Mouse (Mus musculus): ENCODE results near the gene Cop1. TPM values are rescaled to one million over a fixed set of nuclear protein-coding genes. Genes with fewer than 3 reads are reported as not detected.

Gene Cop1
- total and polyA plus RNA-seq, 3 experiments = 28.3 to 95.1 (median 83.8) TPM

GRCm38 (mm10) chr1:159256543-159256942 is 24.4 kb downstream of the Cop1 start:
- peaks cover 4 to 43% of the 10 kb centered on the region in 2 experiments for H3K36me3 ChIP-seq (ENCODE audit: control insufficient read depth in 1 of 2, insufficient read depth in 2 of 2, low read length in 2 of 2)
- TF ChIP-seq MAFK (IDR thresholded peaks at IDR 0.05; ENCODE audit: borderline replicate concordance, low read depth, low read length) (no peak), CHD2 (IDR thresholded peaks at IDR 0.05; ENCODE audit: low read length) (no peak), MYC (IDR thresholded peaks at IDR 0.05; ENCODE audit: low read depth, low read length) (no peak), MAX (IDR thresholded peaks at IDR 0.05; ENCODE audit: low read length) (no peak), CTCF (IDR thresholded peaks at IDR 0.05 in 2 of 3, conservative IDR thresholded peaks at IDR 0.05 in 1 of 3; ENCODE audit: control insufficient read depth in 1 of 3, insufficient read depth in 1 of 3, low read depth in 2 of 3, low read length in 3 of 3, poor library complexity in 1 of 3, severe bottlenecking in 1 of 3) (no peak), ZNF384 (IDR thresholded peaks at IDR 0.05; ENCODE audit: low read depth, low read length) (no peak)
- H3K4me1 ChIP-seq (ENCODE audit: control insufficient read depth in 1 of 2, insufficient read depth in 2 of 2, low read length in 2 of 2) = no peaks in the 10 kb centered on the region
- H3K9ac ChIP-seq (ENCODE audit: control insufficient read depth, low read depth, low read length, poor library complexity, severe bottlenecking) = no peak overlapping the region
- no peaks in the 10 kb centered on the region for H3K27me3 ChIP-seq (ENCODE audit: control insufficient read depth in 1 of 2, insufficient read depth in 2 of 2, low read length in 2 of 2)
- no peaks in the 10 kb centered on the region for H3K79me2 ChIP-seq (ENCODE audit: control insufficient read depth, insufficient read depth, low read length, poor library complexity)
- peak; percentile 51 for DNase-seq (ENCODE audit: low read depth, low spot score)
- no peak overlapping the region for H3K4me3 ChIP-seq (ENCODE audit: control insufficient read depth in 1 of 2, insufficient read depth in 1 of 2, low read depth in 2 of 2, low read length in 2 of 2)
- H3K27ac ChIP-seq (ENCODE audit: control insufficient read depth, low read depth, low read length) = no peak overlapping the region
- no peaks in the 10 kb centered on the region for H3K9me3 ChIP-seq (replicated peaks; ENCODE audit: insufficient read depth, low read length)

- H3K36me3 ChIP-seq (ENCODE audit: control insufficient read depth in 1 of 2, insufficient read depth in 2 of 2, low read length in 2 of 2) = peaks cover 0 to 41% of the 10 kb centered on the region in 2 experiments; a peak in 2 of 4 replicates
- H3K4me1 ChIP-seq (ENCODE audit: control insufficient read depth in 1 of 2, insufficient read depth in 2 of 2, low read length in 2 of 2) = peaks cover 0 to 3% of the 10 kb centered on the region in 2 experiments; a peak in 1 of 4 replicates
- no peaks in the 10 kb centered on the region for H3K27me3 ChIP-seq (ENCODE audit: control insufficient read depth in 1 of 2, insufficient read depth in 2 of 2, low read length in 2 of 2)
Measured at GRCm38 (mm10) chr1:159263820-159264219, 31.7 kb downstream of the Cop1 start.

GRCm38 (mm10) chr1:159280072-159280471 is 48.0 kb downstream of the Cop1 start:
- TF ChIP-seq ETS1 (IDR thresholded peaks at IDR 0.05; ENCODE audit: low read depth, low read length) = no peak
- no peak for TF ChIP-seq RAD21 (IDR thresholded peaks at IDR 0.05; ENCODE audit: low read depth, low read length)
- no peak for TF ChIP-seq GABPA (IDR thresholded peaks at IDR 0.05; ENCODE audit: low read depth, low read length)
- TF ChIP-seq KAT2A (conservative IDR thresholded peaks at IDR 0.05; ENCODE audit: low read depth, low read length) = no peak
- no peak for TF ChIP-seq USF2 (IDR thresholded peaks at IDR 0.05; ENCODE audit: borderline replicate concordance in 1 of 2, insufficient read depth in 1 of 2, low read depth in 1 of 2, low read length in 2 of 2)
- no peak for TF ChIP-seq TAL1 (IDR thresholded peaks at IDR 0.05; ENCODE audit: low read length)
- TF ChIP-seq EP300 (IDR thresholded peaks at IDR 0.05; ENCODE audit: low read depth in 1 of 2, low read length in 2 of 2) = no peak
- no peak for TF ChIP-seq UBTF (IDR thresholded peaks at IDR 0.05; ENCODE audit: borderline replicate concordance, insufficient read depth, low read depth, low read length)
- no peak for TF ChIP-seq POLR2AphosphoS2 (IDR thresholded peaks at IDR 0.05; ENCODE audit: low read length)
- TF ChIP-seq POLR2AphosphoS5 (IDR thresholded peaks at IDR 0.05; ENCODE audit: borderline replicate concordance, low read depth, low read length) = no peak
- TF ChIP-seq ZKSCAN1 (IDR thresholded peaks at IDR 0.05; ENCODE audit: low read depth, low read length) = no peak
- TF ChIP-seq MYB (IDR thresholded peaks at IDR 0.05; ENCODE audit: low read depth, low read length) = no peak
- TF ChIP-seq ZC3H11A (IDR thresholded peaks at IDR 0.05; ENCODE audit: low read depth, low read length) = no peak
- Histone ChIP-seq H3K9ac (ENCODE audit: control insufficient read depth, low read depth, low read length, poor library complexity, severe bottlenecking) (no peak overlapping the region), H3K27me3 (ENCODE audit: control insufficient read depth in 1 of 2, insufficient read depth in 2 of 2, low read length in 2 of 2) (no peaks in the 10 kb centered on the region), H3K9me3 (replicated peaks; ENCODE audit: insufficient read depth, low read length) (no peaks in the 10 kb centered on the region), H3K4me3 (ENCODE audit: control insufficient read depth in 1 of 2, insufficient read depth in 1 of 2, low read depth in 2 of 2, low read length in 2 of 2) (no peak overlapping the region), H3K4me1 (ENCODE audit: control insufficient read depth in 1 of 2, insufficient read depth in 2 of 2, low read length in 2 of 2) (no peaks in the 10 kb centered on the region), H3K27ac (ENCODE audit: control insufficient read depth, low read depth, low read length) (no peak overlapping the region), H3K79me2 (ENCODE audit: control insufficient read depth, insufficient read depth, low read length, poor library complexity) (no peaks in the 10 kb centered on the region), H3K36me3 (ENCODE audit: control insufficient read depth in 1 of 2, insufficient read depth in 2 of 2, low read length in 2 of 2) (peaks cover 0 to 27% of the 10 kb centered on the region in 2 experiments; a peak in 2 of 4 replicates)
- no peak for DNase-seq (ENCODE audit: low read depth, low spot score)

More at GRCm38 (mm10) chr1:159263820-159264219, 31.7 kb downstream of the Cop1 start:
- DNase-seq (ENCODE audit: low read depth, low spot score) = no peak
- Histone ChIP-seq H3K79me2 (ENCODE audit: control insufficient read depth, insufficient read depth, low read length, poor library complexity) (no peaks in the 10 kb centered on the region), H3K9ac (ENCODE audit: control insufficient read depth, low read depth, low read length, poor library complexity, severe bottlenecking) (no peak overlapping the region), H3K27ac (ENCODE audit: control insufficient read depth, low read depth, low read length) (no peak overlapping the region), H3K9me3 (replicated peaks; ENCODE audit: insufficient read depth, low read length) (no peaks in the 10 kb centered on the region), H3K4me3 (ENCODE audit: control insufficient read depth in 1 of 2, insufficient read depth in 1 of 2, low read depth in 2 of 2, low read length in 2 of 2) (no peak overlapping the region)
- no peak for TF ChIP-seq MEF2A (IDR thresholded peaks at IDR 0.05; ENCODE audit: extremely low read depth, insufficient replicate concordance, low read depth, low read length, poor library complexity, severe bottlenecking)
- peak; percentile 38; the same call in 1 of the 2 replicates for TF ChIP-seq MAFK (IDR thresholded peaks at IDR 0.05; ENCODE audit: borderline replicate concordance, low read depth, low read length)

Measured in MEL (cell line).